Mouse (Mus musculus) brain, adult 2 months (tissue): Measurements from ENCODE around the gene Dlgap5.
A peak's percentile ranks its signal among the peaks of the same experiment; 100 is the strongest.

ENCODE experiments used
- DNase-seq: peaks from one replicate; pipeline ENCODE4 v3.0.0; 2011; ENCODE audit warnings: low read depth, low spot score

The Dlgap5 gene

DNA sequence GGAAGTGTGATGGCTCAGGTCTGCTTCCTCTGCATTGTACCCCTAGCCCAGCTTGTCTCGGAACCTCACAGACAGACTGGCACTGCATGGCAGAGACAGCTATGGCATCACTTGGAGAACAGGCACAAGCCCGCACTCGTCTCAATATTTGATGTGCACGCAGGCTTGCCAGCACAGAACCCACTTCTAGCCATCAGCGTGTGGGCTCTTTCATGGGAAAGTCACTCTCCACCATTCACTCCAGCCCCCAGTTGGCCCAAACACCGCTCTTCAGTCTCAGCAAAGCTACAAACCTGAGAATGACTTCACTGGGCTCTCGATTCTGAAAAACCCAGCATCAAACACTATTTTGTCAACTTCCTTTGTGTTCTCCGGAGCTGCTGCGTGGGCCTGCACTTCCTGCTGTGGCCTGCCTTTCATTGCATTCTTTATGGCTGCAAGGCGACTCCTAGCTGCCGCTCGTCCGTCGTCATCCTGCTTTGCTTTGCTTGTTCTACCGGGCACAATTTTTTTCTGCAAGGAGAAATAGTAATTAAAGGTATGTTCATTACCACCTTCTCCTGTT, 22.7 kb downstream of the Dlgap5 start:
- peak; percentile 24 for DNase-seq

DNA sequence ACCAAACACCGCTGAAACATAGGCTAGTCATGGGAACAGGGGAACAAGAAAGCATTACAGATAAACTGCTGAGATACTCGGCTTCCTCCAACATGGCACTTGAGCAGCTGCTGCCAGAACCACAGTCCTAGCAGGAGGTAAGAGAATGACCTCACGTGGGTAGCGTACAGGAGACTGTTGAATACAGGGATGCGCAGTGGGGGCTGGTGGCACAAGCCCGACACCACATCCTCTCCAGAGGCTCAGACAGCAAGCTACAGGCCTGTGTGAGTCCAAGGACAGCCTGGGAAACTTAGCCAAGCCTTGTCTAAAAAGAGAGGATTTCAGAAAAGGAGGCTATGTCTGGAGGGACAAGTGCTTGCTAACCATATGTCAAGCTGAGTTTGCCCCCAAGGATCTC, 23.2 kb downstream of the Dlgap5 start:
- no peak for DNase-seq

DNA sequence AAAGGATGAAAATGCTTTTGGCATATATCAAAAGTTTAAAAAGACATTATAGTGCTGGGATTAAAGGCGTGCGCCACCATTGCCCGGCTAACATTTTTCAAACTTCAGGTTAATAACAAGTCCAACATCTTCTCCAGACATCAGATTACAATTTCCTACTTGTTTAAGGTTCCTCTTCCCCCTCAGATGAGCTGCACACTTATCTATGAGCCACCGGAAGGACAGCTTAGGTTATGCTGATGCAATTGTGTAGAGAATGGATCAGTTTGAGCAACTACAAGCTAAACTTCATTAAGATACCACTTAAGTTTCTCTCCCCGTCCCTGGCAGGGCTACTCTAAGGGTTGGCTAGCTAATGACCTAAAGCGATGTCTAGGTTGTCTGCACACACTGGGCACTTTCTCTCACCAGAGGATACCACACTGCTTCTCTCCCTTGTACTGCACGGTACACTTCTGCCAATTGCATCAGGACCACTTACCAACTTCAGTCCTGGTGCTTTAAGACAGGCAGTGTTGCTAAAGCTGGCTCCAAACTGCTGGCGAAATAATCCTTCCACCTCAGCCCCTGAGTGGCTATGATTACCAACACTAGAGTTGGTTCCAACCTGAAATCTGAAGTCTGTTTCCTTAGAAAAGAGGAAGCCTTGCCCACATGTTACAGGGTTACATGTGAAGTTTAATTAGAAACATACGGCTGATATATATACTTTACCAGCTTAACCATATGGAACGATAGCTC, 24.7 kb downstream of the Dlgap5 start:
- DNase-seq, result no peak

GRCm38 (mm10) chr14:47386125-47386524, 32.1 kb downstream of the Dlgap5 start:
- DNase-seq, result no peak

DNA sequence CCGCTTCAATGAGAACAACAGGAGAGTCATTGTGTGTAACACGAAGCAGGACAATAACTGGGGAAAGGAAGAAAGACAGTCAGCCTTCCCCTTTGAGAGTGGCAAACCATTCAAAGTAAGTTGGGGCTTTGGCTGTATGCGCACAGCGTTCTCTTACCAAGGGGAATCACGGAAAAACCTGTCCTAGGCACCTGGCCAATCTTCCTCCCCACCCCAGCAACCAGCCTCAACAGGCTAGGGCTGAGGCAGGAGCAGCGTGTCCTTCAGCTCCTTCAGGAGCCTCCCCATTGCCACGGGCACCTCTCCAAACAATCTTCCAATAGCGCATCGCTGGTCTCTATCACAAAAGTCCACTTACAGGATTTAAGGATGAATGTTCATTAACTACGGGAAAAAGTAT, 33.6 kb downstream of the Dlgap5 start:
- no peak for DNase-seq

DNA sequence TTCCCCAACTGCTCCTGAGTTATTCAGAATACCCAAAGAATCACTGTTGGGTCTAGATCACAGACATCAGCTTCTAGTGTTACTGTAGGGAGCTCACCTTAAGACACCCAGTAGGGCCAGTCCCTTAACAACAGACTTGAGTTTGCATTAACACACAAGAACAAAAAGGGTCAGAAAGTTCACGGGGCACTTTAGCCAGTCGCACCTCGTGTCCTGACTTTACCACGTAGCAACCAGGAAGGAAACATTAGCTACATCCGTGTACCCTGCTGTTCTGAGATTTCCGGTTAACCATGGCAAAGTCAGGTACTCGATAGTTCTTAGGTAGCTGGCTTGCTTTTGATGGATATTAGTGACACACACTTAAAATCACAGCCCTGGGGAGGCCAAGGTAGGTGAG, 34.3 kb downstream of the Dlgap5 start:
- no peak for DNase-seq

GRCm38 (mm10) chr14:47378336-47378735, 39.9 kb downstream of the Dlgap5 start:
- no peak for DNase-seq

GRCm38 (mm10) chr14:47376526-47376925, 41.7 kb downstream of the Dlgap5 start:
- peak; percentile 58 for DNase-seq

GRCm38 (mm10) chr14:47373728-47374678, 44.2 kb downstream of the Dlgap5 start:
- DNase-seq, result no peak

GRCm38 (mm10) chr14:47371689-47372088, 46.5 kb downstream of the Dlgap5 start:
- DNase-seq, result peak; percentile 21

DNA sequence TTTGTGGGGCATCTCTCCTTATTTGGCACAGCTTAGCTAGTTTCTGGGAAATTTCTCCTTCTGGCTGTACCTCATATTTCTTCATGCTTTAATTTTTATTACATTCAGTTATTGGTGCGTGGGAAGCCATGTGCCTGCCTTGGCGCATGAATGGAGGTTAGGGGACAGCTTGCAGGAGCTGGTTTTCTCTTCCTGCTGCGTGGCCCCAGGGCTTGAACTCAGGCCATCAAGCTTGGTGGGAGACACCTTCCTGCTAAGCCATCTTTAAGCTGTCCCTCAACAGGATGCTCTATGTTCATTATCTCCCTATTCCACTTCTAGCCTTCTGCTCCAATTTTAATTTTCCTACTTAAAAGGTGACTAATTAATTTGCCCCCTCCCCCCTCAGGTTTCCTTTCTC, 47.4 kb downstream of the Dlgap5 start:
- DNase-seq, result peak; percentile 10

DNA sequence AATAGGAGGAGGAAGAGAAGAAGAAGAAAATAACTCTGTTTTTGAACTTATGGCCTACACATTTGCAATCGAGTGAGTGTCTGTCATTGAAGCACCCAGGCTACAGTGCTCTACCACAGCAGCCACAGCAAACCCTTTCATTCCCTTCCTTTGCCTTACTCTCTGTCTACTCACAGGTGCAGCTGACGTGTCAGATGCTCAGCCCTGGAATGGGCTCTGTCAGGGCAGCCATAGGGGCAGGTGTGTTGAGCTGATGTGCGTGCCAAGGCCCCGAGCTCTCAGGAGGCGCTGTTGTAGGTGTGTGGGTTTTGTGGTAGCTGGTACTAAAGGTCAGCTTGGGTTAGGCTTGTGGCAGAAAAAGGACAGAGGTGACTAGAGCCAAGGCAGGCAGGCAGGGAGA, 48.5 kb downstream of the Dlgap5 start:
- DNase-seq, result no peak

DNA sequence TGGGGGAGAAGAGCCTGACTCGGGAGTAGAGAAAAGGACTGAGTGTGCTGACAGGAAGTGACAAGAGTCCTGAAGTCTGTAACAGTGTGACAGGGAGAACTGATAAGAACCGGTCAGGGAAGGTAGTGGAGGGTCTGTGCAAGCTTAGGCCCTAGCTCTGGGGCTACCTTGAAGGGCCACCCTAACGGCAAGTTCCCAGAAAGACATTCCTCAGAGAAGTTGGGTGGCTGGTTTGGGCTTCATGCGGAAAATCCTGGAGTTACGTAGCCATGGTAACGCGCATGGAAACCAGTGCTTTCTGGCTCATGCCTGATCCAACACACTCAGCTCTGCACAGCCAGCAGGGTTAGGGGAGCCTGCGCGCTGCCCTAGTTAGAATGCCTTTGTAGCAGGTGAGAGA, 50.7 kb downstream of the Dlgap5 start, which contains the start of gene Lgals3:
Gene Lgals3 (plus strand): TSS at position 291 of the 400 bp plus-strand sequence.
- DNase-seq, result peak; percentile 88

- DNase-seq, result peak; percentile 74
These were observed 51.3 kb downstream of the Dlgap5 start for GRCm38 (mm10) chr14:47366881-47367321.

GRCm38 (mm10) chr14:47364742-47365449, 53.3 kb downstream of the Dlgap5 start:
- no peak for DNase-seq

DNA sequence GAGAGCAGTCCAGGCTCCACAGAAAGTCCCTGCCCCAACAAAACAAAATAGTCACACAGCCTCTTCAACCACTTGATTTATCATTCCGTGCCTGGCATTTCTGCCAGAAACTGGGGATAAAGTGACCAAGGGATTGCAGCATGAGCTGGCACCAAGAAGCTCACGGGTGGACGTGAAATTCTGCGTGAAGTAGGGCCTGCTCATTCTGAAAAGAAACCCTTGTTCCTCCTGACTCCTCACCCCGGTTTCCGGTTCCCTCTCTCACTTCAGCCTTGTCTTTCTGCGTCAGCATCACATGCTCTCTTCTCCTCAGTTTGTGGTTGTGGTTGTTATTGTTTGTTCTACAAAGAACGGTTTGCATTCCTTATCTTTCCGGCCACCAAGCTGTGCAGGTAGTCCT, 56.3 kb downstream of the Dlgap5 start:
- DNase-seq, result no peak

GRCm38 (mm10) chr14:47361418-47361817, 56.8 kb downstream of the Dlgap5 start:
- no peak for DNase-seq

DNA sequence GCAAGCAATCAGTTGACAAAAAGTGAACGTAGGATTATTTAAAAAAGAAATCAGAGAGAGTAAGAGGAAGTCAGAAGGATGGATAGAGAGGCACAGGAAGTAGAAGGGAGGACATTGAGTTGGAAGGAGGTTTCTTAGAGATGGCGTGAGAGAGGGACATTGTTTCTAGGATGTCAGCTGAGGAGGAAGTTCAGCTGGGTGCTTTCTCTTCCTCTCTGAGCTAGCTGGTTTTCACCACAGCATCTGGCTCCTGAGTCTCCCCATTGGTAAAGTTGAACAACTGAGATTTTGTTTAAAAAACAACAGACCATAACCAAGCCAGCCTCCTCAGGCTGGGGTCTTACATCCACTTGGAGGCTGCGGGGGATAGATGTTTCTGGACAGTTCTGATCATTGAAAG, 58.6 kb downstream of the Dlgap5 start:
- DNase-seq, result peak; percentile 15

DNA sequence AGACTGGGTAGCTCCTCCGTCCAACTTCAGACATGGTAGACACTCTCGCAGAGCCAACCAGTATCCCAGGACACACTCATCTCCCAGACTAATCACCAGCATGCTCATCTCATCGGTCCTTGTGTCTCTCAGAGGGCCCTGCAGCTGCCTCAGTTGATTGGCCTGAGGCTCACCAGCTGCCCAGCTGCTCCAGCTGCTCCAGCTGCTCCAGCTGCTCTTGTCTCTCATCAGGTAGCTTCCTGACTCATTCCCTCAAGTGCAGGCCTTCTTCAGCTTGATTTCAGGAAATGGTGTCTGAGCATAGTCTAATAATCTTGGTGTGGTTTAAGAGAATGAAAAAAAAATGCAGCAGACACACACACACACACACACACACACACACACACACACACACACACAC, 61.6 kb downstream of the Dlgap5 start:
- DNase-seq, result no peak

- no peak for DNase-seq
These were observed 63.3 kb downstream of the Dlgap5 start for GRCm38 (mm10) chr14:47354948-47355347.

DNA sequence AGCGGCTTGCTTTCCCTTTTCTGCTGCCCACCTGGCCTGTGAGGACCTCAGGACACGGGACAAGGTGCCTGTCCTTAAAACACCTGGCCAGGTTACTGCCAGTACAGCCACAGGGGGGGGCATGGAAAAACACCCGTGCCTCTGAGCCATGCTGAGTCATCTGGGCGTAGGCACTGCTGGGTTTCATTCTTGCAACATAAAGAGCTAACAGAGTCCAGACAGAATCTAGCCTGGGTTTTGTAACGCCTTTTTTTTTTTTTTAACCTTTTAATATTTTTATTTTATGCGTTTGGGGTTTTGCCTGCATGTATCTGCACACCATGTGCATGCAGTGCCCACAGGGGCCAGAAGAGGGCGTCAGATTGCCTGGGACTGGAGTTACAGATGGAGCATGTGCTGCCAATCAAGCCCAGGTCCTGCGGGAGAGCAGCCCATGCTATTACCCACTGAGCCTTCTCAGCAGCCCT, 64.1 kb downstream of the Dlgap5 start:
- peak; percentile 44 for DNase-seq
